Mouse (Mus musculus) E14TG2a.4 (cell line): ENCODE results near the gene Tgm2.

Source experiments
- CTCF ChIP-seq: conservative IDR thresholded peaks from 2 replicates; pipeline ENCODE4 v1.5.1; 2014; ENCODE audit warnings: low read length
- NANOG ChIP-seq: IDR thresholded peaks from 2 replicates; pipeline ENCODE4 v1.6.1; 2014; ENCODE audit warnings: borderline replicate concordance, low read length, mixed read lengths

DNA sequence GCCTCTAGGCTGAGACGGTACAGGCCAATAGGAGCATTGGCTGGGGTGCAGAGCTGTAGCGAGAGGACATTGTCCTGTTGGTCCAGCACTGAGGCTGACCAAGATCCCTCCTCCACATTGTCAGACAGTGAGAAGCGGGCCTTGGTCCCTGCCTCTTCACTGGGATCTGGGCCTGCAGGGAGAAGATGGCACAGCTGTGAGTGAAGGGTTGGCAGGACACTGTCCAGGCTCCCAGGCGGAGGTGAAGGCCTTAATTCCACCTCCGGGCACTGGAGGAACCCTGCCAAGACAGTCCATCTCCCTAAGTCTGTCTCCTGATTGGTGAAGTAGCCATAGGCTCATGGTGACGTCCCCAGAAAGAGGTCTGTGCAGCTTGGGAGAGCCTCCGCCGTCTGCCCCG is 7.5 kb downstream of the Tgm2 start:
- TF ChIP-seq CTCF (no peak), NANOG (no peak)
